Mouse (Mus musculus) layer of hippocampus, postnatal 10 days (tissue): ENCODE measurements around the gene Acsf3. TPM values are rescaled to one million over a fixed set of nuclear protein-coding genes. Genes with fewer than 3 reads are reported as not detected.

Experiments
- DNase-seq, 2 experiments: peaks; one replicate each; pipeline ENCODE4 v3.0.0; 2021; ENCODE audit warnings: low spot score in 2 of 2
- total RNA-seq, 2 experiments: library from RNA; stranded (reverse); gene quantifications; 2 replicates each; pipeline ENCODE4 v1.2.3; 2021

Gene Acsf3
- total RNA-seq, 2 experiments from 2014 or later, result 15.7 to 16.3 TPM

GRCm38 (mm10) chr8:122761109-122761508 is 14.2 kb upstream of the Acsf3 start:
- no peak for DNase-seq

GRCm38 (mm10) chr8:122762731-122763266 is 12.5 kb upstream of the Acsf3 start:
- no peak for DNase-seq

- DNase-seq, result no peak
These were observed 12.0 kb upstream of the Acsf3 start for GRCm38 (mm10) chr8:122763267-122763738.

GRCm38 (mm10) chr8:122764790-122765474 is 10.4 kb upstream of the Acsf3 start:
- DNase-seq, result no peak

GRCm38 (mm10) chr8:122766189-122766588 is 9.1 kb upstream of the Acsf3 start:
- DNase-seq, result no peak

GRCm38 (mm10) chr8:122766647-122767200 is 8.6 kb upstream of the Acsf3 start:
- DNase-seq, result no peak

- no peak for DNase-seq
These were observed 8.1 kb upstream of the Acsf3 start for GRCm38 (mm10) chr8:122767229-122767628.

GRCm38 (mm10) chr8:122769251-122770058 is 5.8 kb upstream of the Acsf3 start:
- DNase-seq, result peak; percentile 54 to 59

- DNase-seq, result no peak
These were observed 2.7 kb upstream of the Acsf3 start for GRCm38 (mm10) chr8:122772431-122773060.

- no peak for DNase-seq
These were observed 2.4 kb downstream of the Acsf3 start for GRCm38 (mm10) chr8:122777701-122778100.

GRCm38 (mm10) chr8:122778703-122779239 is 3.5 kb downstream of the Acsf3 start:
- no peak for DNase-seq

GRCm38 (mm10) chr8:122779255-122779654 is 4.0 kb downstream of the Acsf3 start:
- DNase-seq, result no peak

- DNase-seq, result no peak
These were observed 9.5 kb downstream of the Acsf3 start for GRCm38 (mm10) chr8:122784756-122785155.

- no peak for DNase-seq
These were observed 14.5 kb downstream of the Acsf3 start for GRCm38 (mm10) chr8:122789796-122790195.

- DNase-seq, result peak; percentile 50 to 63
These were observed 18.3 kb downstream of the Acsf3 start for GRCm38 (mm10) chr8:122793375-122794174.

GRCm38 (mm10) chr8:122794175-122794454 is 18.8 kb downstream of the Acsf3 start:
- DNase-seq, result no peak

GRCm38 (mm10) chr8:122803906-122804761 is 28.8 kb downstream of the Acsf3 start:
- DNase-seq, result peak in 1 of 2 experiments; percentile 41

- peak; percentile 56 to 61 for DNase-seq
These were observed 30.1 kb downstream of the Acsf3 start for GRCm38 (mm10) chr8:122805349-122805748.

GRCm38 (mm10) chr8:122806956-122807538 is 31.8 kb downstream of the Acsf3 start:
- peak in 1 of 2 experiments; percentile 25 for DNase-seq
